Mouse (Mus musculus) erythroid progenitor cell, adult 5-6 weeks (primary cell): ENCODE measurements around the gene Gm3542. TPM values are rescaled to one million over a fixed set of nuclear protein-coding genes. Genes with fewer than 3 reads are reported as not detected.
"Not testable (repeated sequence)": the region's sequence is repeated elsewhere in the genome, so short reads cannot be mapped to it uniquely, and the experiment has no call there.

Source experiments
- ATAC-seq: replicated peaks from 2 replicates; pipeline ENCODE4 v1.8.0; 2016; ENCODE audit warnings: moderate number of reproducible peaks, mild to moderate bottlenecking, moderate TSS enrichment, inconsistent platforms; ENCODE audit not compliant: poor library complexity, low FRiP score, severe bottlenecking
- total RNA-seq, 2 experiments: library from RNA; stranded (forward) in 1 of 2; stranded (reverse) in 1 of 2; fragments of 150-400 nt in 1 of 2; fragments of 186-747, 209-891 nt in 1 of 2; gene quantifications; 2 replicates each; pipeline versions ENCODE4 v1.2.3 to v1.2.4; 2015 to 2017; ENCODE audit warnings: low replicate concordance in 2 of 2

Gene Gm3542
- not detected in 2 replicates for total RNA-seq (2015; ENCODE audit: low replicate concordance)
- not detected in 2 replicates for total RNA-seq (2017; ENCODE audit: low replicate concordance)

DNA sequence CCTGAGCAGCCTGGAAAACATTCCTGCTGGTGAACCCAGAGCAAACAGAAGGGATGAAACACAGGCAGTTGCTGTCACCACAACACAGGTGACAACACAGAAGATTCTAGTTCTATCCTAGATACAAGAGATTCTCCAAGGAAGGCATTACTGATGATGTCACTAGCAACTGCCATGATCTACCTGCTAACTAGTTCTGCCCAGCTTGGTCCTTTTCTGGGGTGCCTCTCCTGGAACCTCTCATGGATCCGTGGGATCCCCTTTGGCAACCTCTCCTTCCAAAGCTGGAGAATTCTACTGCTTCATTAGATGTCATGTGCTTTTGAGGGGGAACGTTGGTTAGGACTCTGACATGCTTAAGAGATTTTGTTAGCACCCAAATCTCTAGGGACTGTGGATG is at the start of gene Gm3542:
Gene Gm3542, minus strand, starts transcription at position 101 of the 400 bp plus-strand sequence.
- ATAC-seq: not testable (repeated sequence)

Other genes starting within 250 kb of the Gm3542 start
- gene Gm8279, start 203.4 kb downstream of the Gm3542 start, total RNA-seq (2015; ENCODE audit: low replicate concordance): not detected in 2 replicates
- not detected in 2 replicates for gene Gm8279, start 203.4 kb downstream of the Gm3542 start, total RNA-seq (2017; ENCODE audit: low replicate concordance)
- not detected in 2 replicates for gene Gm3317, start 170.4 kb downstream of the Gm3542 start, total RNA-seq (2015; ENCODE audit: low replicate concordance)
- gene Gm3317, start 170.4 kb downstream of the Gm3542 start, total RNA-seq (2017; ENCODE audit: low replicate concordance): not detected in 2 replicates
- gene Gm8271, start 149.1 kb downstream of the Gm3542 start, total RNA-seq (2015; ENCODE audit: low replicate concordance): not detected in 2 replicates
- gene Gm8271, start 149.1 kb downstream of the Gm3542 start, total RNA-seq (2017; ENCODE audit: low replicate concordance): not detected in 2 replicates
- gene Gm3526, start 74.3 kb downstream of the Gm3542 start, total RNA-seq (2015; ENCODE audit: low replicate concordance): not detected in 2 replicates
- not detected in 2 replicates for gene Gm3526, start 74.3 kb downstream of the Gm3542 start, total RNA-seq (2017; ENCODE audit: low replicate concordance)
- gene Gm3500, start 54.1 kb upstream of the Gm3542 start, total RNA-seq (2015; ENCODE audit: low replicate concordance): not detected in 2 replicates
- not detected in 2 replicates for gene Gm3500, start 54.1 kb upstream of the Gm3542 start, total RNA-seq (2017; ENCODE audit: low replicate concordance)
- not detected in 2 replicates for gene Gm3194, start 120.5 kb upstream of the Gm3542 start, total RNA-seq (2015; ENCODE audit: low replicate concordance)
- gene Gm3194, start 120.5 kb upstream of the Gm3542 start, total RNA-seq (2017; ENCODE audit: low replicate concordance): not detected in 2 replicates
- gene Gm8246, start 142.9 kb upstream of the Gm3542 start, total RNA-seq (2015; ENCODE audit: low replicate concordance): not detected in 2 replicates
- not detected in 2 replicates for gene Gm8246, start 142.9 kb upstream of the Gm3542 start, total RNA-seq (2017; ENCODE audit: low replicate concordance)
- gene Gm3187, start 149.3 kb upstream of the Gm3542 start, total RNA-seq (2015; ENCODE audit: low replicate concordance): not detected in 2 replicates
- gene Gm3187, start 149.3 kb upstream of the Gm3542 start, total RNA-seq (2017; ENCODE audit: low replicate concordance): not detected in 2 replicates
- not detected in 2 replicates for gene Gm3488, start 166.7 kb upstream of the Gm3542 start, total RNA-seq (2015; ENCODE audit: low replicate concordance)
- gene Gm3488, start 166.7 kb upstream of the Gm3542 start, total RNA-seq (2017; ENCODE audit: low replicate concordance): not detected in 2 replicates
- gene Gm3532, start 203.6 kb upstream of the Gm3542 start, total RNA-seq (2015; ENCODE audit: low replicate concordance): not detected in 2 replicates
- gene Gm3532, start 203.6 kb upstream of the Gm3542 start, total RNA-seq (2017; ENCODE audit: low replicate concordance): not detected in 2 replicates